Mouse (Mus musculus) embryonic facial prominence, embryonic 11.5 days (tissue): ENCODE results near the gene Syngr4. TPM values are rescaled to one million over a fixed set of nuclear protein-coding genes. Genes with fewer than 3 reads are reported as not detected.

Experiments used
- ATAC-seq: fragments of 200-750 bp; cut with Nextera tagmentation; replicated peaks from 2 replicates; pipeline ENCODE4 v1.8.0; 2017; ENCODE audit warnings: low read depth; ENCODE audit not compliant: insufficient number of reproducible peaks, low FRiP score, low TSS enrichment
- DNase-seq: peaks from one replicate; pipeline ENCODE4 v3.0.0-alpha.2; 2015; ENCODE audit warnings: low spot score
- H3K27ac ChIP-seq: fragments of 300-500 bp; sonication (generic); replicated peaks from 2 replicates; pipeline ENCODE4 v1.5.1; 2014; ENCODE audit warnings: mild to moderate bottlenecking, low read depth, low read length, control low read depth
- H3K27me3 ChIP-seq: fragments of 300-500 bp; sonication (generic); 2 replicates; pipeline ENCODE4 v1.6.1; 2014; ENCODE audit warnings: mild to moderate bottlenecking, low read length, moderate library complexity, mixed read lengths; ENCODE audit not compliant: control insufficient read depth, insufficient read depth
- H3K36me3 ChIP-seq: fragments of 300-500 bp; sonication (generic); replicated peaks from 2 replicates; pipeline ENCODE4 v1.6.1; 2014; ENCODE audit warnings: low read depth, mild to moderate bottlenecking, low read length, moderate library complexity, mixed read lengths; ENCODE audit not compliant: control insufficient read depth, insufficient read depth
- H3K4me1 ChIP-seq: fragments of 300-500 bp; sonication (generic); 2 replicates; pipeline ENCODE4 v1.6.1; 2014; ENCODE audit warnings: low read length, mixed read lengths; ENCODE audit not compliant: control insufficient read depth, insufficient read depth
- H3K4me2 ChIP-seq: fragments of 300-500 bp; sonication (generic); 2 replicates; pipeline ENCODE4 v1.6.1; 2014; ENCODE audit warnings: low read depth, mild to moderate bottlenecking, control low read depth, low read length, moderate library complexity
- H3K4me3 ChIP-seq: fragments of 300-500 bp; sonication (generic); 2 replicates; pipeline ENCODE4 v1.5.1; 2014; ENCODE audit warnings: low read depth, low read length, control low read depth
- H3K9ac ChIP-seq: fragments of 300-500 bp; sonication (generic); replicated peaks from 2 replicates; pipeline ENCODE4 v1.6.1; 2014; ENCODE audit warnings: mild to moderate bottlenecking, control low read depth, low read length
- H3K9me3 ChIP-seq: fragments of 300-500 bp; sonication (generic); replicated peaks from 2 replicates; pipeline ENCODE4 v1.6.1; 2016; ENCODE audit warnings: mild to moderate bottlenecking, low read length, inconsistent platforms, mixed read lengths; ENCODE audit not compliant: control insufficient read depth
- WGBS: fragments of 180-500 bp; shearing (Covaris S2); extraction: QIAGEN DNeasy Blood & Tissue Kit; methylation state at CpG from one replicate; pipeline ENCODE4 v1.1.7; 2014; 5-methylcytosine and 5-hydroxymethylcytosine counted together
- polyA plus RNA-seq: library from polyadenylated mRNA; unstranded; fragments of >200 nt; fragmentation: Nextera tagmentation; extraction: Ambion mirVana; gene quantifications from 2 replicates; pipeline ENCODE4 v1.2.1, GENCODE M21; 2014

Syngr4 gene
- polyA plus RNA-seq, 1 experiment from 2014 or later = 1.0 TPM

DNA sequence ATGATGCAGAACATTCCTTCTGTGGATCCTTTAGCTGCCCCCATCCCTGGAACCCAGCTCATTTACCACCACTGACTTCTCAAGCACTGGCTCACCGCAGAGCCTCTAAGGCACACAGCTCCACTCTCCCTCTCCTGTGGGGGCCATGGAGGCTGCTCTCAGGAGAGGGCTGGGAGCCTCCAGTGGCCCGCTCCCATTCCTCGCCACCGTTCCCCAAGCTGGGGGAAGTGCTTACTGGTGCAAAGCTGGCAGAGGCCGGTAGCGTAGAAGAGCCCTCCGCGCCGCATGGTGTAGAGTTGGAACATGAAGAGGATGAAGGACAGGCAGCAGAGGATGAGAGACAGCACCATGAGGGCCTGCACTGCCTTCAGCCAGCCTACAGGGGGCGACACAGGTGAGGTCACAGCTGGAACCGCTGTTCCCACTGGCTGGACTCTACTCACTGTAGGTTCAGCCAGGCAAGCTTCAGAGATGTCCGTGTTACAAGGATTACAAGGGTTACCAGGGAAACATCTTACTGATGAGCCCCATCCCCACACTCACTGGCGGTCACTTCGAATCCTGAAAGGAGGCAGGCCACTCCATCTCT is 22.7 kb upstream of the Syngr4 start:
- H3K4me3 ChIP-seq = no peak overlapping the region
- no peaks in the 10 kb centered on the region; the same call in 1 of the 2 replicates for H3K36me3 ChIP-seq
- H3K4me1 ChIP-seq = peaks cover 9% of the 10 kb centered on the region; the same call in 1 of the 2 replicates
- H3K27ac ChIP-seq = no peak overlapping the region
- no peaks in the 10 kb centered on the region for H3K27me3 ChIP-seq
- H3K9me3 ChIP-seq = no peaks in the 10 kb centered on the region
- 68% methylated on average over 14 of the region's 14 CpGs for WGBS
- DNase-seq = no peak
- no peak overlapping the region for H3K4me2 ChIP-seq
- H3K9ac ChIP-seq = no peak overlapping the region
- ATAC-seq = no peak

DNA sequence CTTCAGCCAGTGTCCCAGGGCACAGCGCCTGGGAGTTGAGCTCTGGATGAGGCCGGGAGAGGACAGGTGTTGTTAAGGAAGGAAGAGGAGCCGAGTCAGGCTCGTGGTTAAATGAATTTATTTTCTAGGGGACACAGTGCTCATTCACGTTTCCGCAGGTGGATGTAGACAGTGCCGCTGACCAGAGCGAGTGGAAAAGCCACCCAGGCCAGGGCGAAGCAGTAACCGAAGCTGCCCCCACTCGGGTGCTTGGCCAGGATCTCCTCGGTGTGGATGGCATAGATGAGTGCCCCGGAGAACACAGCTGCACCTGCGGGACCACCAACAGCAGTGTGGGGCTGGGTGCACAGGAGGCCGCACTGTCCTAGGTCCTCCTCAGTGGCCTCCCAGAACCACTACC is 21.4 kb upstream of the Syngr4 start:
- Histone ChIP-seq H3K4me2 (no peak overlapping the region), H3K9ac (peak overlapping the region; percentile 41; the same call in 1 of the 2 replicates), H3K36me3 (no peaks in the 10 kb centered on the region; the same call in 1 of the 2 replicates), H3K9me3 (no peaks in the 10 kb centered on the region), H3K4me1 (peaks cover 9% of the 10 kb centered on the region; the same call in 1 of the 2 replicates), H3K27me3 (no peaks in the 10 kb centered on the region), H3K27ac (peak overlapping the region; percentile 75; the same call in 1 of the 2 replicates), H3K4me3 (no peak overlapping the region)
- 87% methylated on average over 15 of the region's 15 CpGs for WGBS
- ATAC-seq (no peak), DNase-seq (no peak)

DNA sequence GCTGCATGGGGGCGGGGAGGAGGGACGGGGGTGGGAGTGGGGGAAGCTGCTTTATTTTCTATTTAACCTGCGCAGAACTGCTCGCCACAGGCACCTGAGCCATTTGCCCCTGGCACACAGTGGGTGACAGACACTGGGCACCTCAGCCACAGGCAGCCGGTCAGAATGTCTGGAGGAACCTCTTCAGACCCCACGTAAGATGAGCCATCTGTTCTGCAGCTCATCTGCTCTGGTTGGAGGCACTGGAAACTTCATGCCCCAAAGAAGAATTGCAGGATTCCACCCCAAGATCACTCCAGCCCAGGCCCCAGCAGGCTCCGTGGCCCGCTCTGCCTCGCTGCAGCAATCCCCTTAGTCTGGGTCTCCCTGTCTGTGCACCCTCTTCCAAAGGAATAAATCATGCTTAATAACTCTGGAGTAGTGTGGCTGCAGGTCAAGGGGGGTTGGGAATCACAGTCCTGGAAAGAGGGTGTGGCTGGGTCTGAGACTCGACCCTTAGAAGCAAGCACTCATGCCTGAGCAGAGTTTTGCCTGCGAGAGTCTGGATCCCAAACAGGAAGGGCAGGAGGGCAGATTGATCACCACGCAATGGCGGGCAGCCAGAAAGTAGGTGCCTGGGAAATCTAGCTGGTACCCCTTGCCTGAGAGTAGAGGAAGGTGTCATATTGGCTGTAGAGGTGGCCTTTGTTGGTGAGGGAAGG is 20.6 kb upstream of the Syngr4 start:
- Histone ChIP-seq H3K4me3 (peak overlapping the region; percentile 14), H3K9me3 (no peaks in the 10 kb centered on the region), H3K27me3 (no peaks in the 10 kb centered on the region), H3K36me3 (no peaks in the 10 kb centered on the region; the same call in 1 of the 2 replicates), H3K27ac (peak overlapping the region; percentile 75), H3K4me2 (peak overlapping the region; percentile 46), H3K4me1 (peaks cover 7% of the 10 kb centered on the region; the same call in 1 of the 2 replicates), H3K9ac (peak overlapping the region; percentile 47)
- 35% methylated on average over 13 of the region's 13 CpGs for WGBS
- DNase-seq (no peak), ATAC-seq (peak; percentile 37)

DNA sequence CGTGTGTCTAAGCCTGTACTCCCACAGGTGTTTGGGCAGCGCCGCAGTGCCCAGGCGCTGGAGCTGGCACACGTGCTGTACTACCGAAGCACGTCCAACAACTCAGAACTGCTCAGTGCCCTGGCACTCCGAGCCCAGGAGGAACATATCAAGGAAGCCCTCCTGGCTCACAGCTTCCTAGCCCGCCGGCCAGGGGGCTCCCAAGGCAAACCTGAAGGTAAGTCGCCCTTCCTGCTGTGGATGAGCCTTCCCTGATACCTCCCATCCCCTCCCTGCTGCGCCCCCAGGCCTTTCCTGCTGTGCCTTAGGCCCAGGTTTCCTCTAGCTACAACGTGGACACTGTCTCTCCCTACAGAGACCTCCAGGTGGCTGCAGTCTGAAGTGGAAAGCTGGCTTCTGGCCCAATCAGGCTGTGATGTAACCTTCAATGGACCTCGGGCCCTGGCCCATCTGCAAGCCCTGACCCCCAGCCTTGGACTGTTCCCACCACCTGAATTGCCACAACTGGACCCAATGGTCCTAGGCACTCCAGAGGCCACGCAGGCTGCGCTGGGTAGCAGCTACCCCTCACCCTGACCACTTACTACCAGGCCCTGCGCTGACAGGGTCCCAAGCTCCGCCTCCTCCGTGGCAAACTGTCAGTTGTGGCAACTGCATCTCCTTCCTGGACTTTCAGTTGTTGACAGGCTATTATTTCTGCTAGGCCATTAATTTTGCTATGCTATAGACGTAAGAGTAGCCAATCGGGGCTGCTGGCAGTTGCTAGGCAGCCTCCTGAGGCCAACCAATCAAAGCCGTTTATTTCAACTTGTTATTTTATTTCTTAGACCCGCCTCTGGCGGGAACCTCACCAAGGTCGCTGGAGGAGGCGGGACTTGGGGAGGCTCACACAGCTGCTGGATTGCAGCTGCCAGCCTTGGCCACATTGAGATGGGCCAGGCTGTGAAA is 19.8 kb upstream of the Syngr4 start:
- H3K4me1 ChIP-seq = peaks cover 7% of the 10 kb centered on the region; the same call in 1 of the 2 replicates
- H3K4me2 ChIP-seq = peak overlapping the region; percentile 46
- H3K9me3 ChIP-seq = no peaks in the 10 kb centered on the region
- ATAC-seq = peak; percentile 75
- no peaks in the 10 kb centered on the region; the same call in 1 of the 2 replicates for H3K36me3 ChIP-seq
- H3K27me3 ChIP-seq = no peaks in the 10 kb centered on the region
- DNase-seq = peak; percentile 90
- H3K27ac ChIP-seq = peak overlapping the region; percentile 75
- peak overlapping the region; percentile 50 for H3K9ac ChIP-seq
- 36% methylated on average over 26 of the region's 26 CpGs for WGBS
- peak overlapping the region; percentile 14 for H3K4me3 ChIP-seq

DNA sequence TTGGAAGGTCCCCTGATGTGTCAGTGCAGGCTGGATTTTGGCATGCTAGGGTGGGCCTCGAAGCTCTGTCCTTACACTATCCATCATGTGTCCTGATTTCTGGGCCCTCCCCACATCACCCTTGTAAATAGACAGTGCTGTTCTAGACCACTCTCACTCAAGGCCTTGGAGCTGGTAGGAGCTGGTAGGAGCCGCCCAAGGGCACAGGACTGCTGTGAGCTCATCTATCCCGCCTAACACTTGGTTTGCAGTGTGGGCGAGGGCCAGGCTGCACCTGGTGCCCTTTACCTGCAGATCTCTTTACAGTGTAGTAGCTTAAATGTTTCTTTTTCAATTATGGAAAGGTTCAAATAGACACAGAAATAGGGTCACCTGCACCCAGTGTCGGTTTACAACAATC is 18.5 kb upstream of the Syngr4 start:
- Histone ChIP-seq H3K9ac (no peak overlapping the region), H3K9me3 (no peaks in the 10 kb centered on the region), H3K4me2 (no peak overlapping the region), H3K4me1 (peaks cover 7% of the 10 kb centered on the region; the same call in 1 of the 2 replicates), H3K36me3 (no peaks in the 10 kb centered on the region; the same call in 1 of the 2 replicates), H3K4me3 (no peak overlapping the region), H3K27ac (no peak overlapping the region), H3K27me3 (no peaks in the 10 kb centered on the region)
- DNase-seq = no peak
- 90% methylated on average over 5 of the region's 5 CpGs for WGBS
- no peak for ATAC-seq

DNA sequence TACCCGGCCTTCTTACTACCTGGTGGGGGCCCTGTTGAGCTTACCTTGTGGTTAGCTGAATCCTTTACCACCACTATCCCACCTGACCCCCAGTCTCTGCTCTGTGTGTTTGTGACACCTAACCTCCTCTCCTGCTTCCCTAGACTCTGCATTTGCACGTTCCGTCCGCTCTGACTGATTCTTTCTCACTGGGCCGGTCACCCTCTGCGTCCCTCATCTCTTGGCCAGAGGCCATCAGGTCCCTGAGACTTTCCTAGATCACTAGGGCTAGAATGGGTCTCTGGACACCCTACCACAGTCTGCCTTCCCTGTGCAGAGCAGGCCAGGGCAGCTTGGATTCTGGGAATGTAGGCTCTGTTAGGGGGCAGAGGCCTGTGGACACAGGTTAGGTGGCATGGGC is 17.6 kb upstream of the Syngr4 start:
- H3K4me1 ChIP-seq = peaks cover 7% of the 10 kb centered on the region; the same call in 1 of the 2 replicates
- no peaks in the 10 kb centered on the region; the same call in 1 of the 2 replicates for H3K36me3 ChIP-seq
- no peaks in the 10 kb centered on the region for H3K9me3 ChIP-seq
- DNase-seq = no peak
- H3K9ac ChIP-seq = no peak overlapping the region
- WGBS = 88% methylated on average over 6 of the region's 6 CpGs
- H3K4me3 ChIP-seq = no peak overlapping the region
- H3K27ac ChIP-seq = no peak overlapping the region
- ATAC-seq = no peak
- H3K4me2 ChIP-seq = no peak overlapping the region
- no peaks in the 10 kb centered on the region for H3K27me3 ChIP-seq

DNA sequence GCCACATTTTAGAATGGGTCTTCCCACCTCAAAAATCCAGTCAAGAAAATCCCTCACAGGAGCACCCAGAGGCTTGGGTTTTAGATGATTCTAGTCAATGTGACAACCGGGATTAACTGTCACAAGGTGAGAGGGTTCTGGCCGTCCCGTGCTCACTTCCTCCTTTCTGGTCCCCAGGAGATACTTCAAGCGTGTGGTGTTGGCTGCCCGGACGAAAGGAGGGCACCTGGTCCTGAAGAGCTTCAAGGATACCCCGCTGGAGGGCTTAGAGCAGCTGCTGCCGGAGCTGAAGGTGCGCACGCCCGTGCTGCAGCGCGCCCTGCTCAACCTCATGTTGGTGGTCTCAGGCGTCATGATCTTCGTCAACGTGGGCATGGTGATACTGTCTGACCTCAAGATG is 12.6 kb upstream of the Syngr4 start:
- Histone ChIP-seq H3K27ac (no peak overlapping the region), H3K4me1 (no peaks in the 10 kb centered on the region), H3K4me2 (no peak overlapping the region), H3K36me3 (no peaks in the 10 kb centered on the region), H3K27me3 (no peaks in the 10 kb centered on the region), H3K9ac (no peak overlapping the region), H3K4me3 (no peak overlapping the region), H3K9me3 (no peaks in the 10 kb centered on the region)
- whole genome bisulfite sequencing = 94% methylated on average over 16 of the region's 16 CpGs
- ATAC-seq = no peak
- no peak for DNase-seq
